Mouse (Mus musculus) midbrain, embryonic 14.5 days (tissue): Measurements from ENCODE around the gene Pkn1. TPM values are rescaled to one million over a fixed set of nuclear protein-coding genes. Genes with fewer than 3 reads are reported as not detected.

Experiments
- ATAC-seq: fragments of 200-750 bp; cut with Nextera tagmentation; 2 replicates; pipeline ENCODE4 v1.8.0; 2017; ENCODE audit warnings: moderate number of reproducible peaks, moderate library complexity; ENCODE audit not compliant: low FRiP score, low TSS enrichment
- DNase-seq: peaks from one replicate; pipeline ENCODE4 v3.0.0-alpha.2; 2015
- H3K27ac ChIP-seq: fragments of 300-500 bp; sonication (generic); replicated peaks from 2 replicates; pipeline ENCODE4 v1.5.1; 2014; ENCODE audit warnings: mild to moderate bottlenecking, low read depth, low read length, moderate library complexity
- H3K27me3 ChIP-seq: fragments of 300-500 bp; sonication (generic); 2 replicates; pipeline ENCODE4 v1.6.1; 2014; ENCODE audit warnings: low read length, control low read depth, mixed read lengths; ENCODE audit not compliant: control insufficient read depth, insufficient read depth
- H3K36me3 ChIP-seq: fragments of 300-500 bp; sonication (generic); 2 replicates; pipeline ENCODE4 v1.6.1; 2014; ENCODE audit warnings: low read length, control low read depth; ENCODE audit not compliant: control insufficient read depth, insufficient read depth
- H3K4me1 ChIP-seq: fragments of 300-500 bp; sonication (generic); 2 replicates; pipeline ENCODE4 v1.6.1; 2014; ENCODE audit warnings: mild to moderate bottlenecking, antibody characterized with exemption, low read length, control low read depth; ENCODE audit not compliant: control insufficient read depth, insufficient read depth
- H3K4me2 ChIP-seq: fragments of 300-500 bp; sonication (generic); 2 replicates; pipeline ENCODE4 v1.6.1; 2014; ENCODE audit warnings: mild to moderate bottlenecking, low read length, moderate library complexity
- H3K4me3 ChIP-seq: fragments of 300-500 bp; sonication (generic); replicated peaks from 2 replicates; pipeline ENCODE4 v1.5.1; 2014; ENCODE audit warnings: low read depth, low read length
- H3K9ac ChIP-seq: fragments of 300-500 bp; sonication (generic); replicated peaks from 2 replicates; pipeline ENCODE4 v1.6.1; 2014; ENCODE audit warnings: mild to moderate bottlenecking, low read length, moderate library complexity
- H3K9me3 ChIP-seq: fragments of 300-500 bp; sonication (generic); 2 replicates; pipeline ENCODE4 v1.6.1; 2016; ENCODE audit warnings: low read length, control low read depth, mixed read lengths; ENCODE audit not compliant: control insufficient read depth
- WGBS: fragments of 180-500 bp; shearing (Covaris S2); extraction: QIAGEN DNeasy Blood & Tissue Kit; methylation state at CpG from one replicate; pipeline ENCODE4 v1.1.7; 2014; 5-methylcytosine and 5-hydroxymethylcytosine counted together
- polyA plus RNA-seq: library from polyadenylated mRNA; unstranded; fragments of >200 nt; fragmentation: Nextera tagmentation; extraction: Ambion mirVana; gene quantifications from 2 replicates; pipeline ENCODE4 v1.2.1, GENCODE M21; 2014

Pkn1 gene
- polyA plus RNA-seq, 1 experiment from 2014 or later = 26.6 TPM

DNA sequence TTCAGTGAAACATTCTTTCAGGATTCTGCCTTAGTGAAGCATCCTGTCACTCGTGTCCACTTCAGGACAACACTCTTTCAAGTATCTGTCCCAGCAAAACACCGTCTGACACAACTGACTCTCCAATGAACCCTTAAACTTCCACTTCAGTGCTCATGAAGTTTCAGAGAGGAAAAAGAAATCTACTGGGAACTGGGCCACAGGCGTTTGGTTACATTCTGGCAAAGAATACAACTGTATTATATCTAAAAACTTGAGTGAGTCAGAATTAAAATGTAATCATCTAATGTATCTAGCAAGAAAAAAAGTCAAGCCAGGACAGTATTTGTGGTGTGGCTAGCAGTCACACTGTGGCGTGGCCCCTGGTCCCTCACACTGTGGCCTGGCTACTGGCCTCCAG is 60.1 kb downstream of the Pkn1 start:
- 82% methylated on average over 4 of the region's 4 CpGs for WGBS
- H3K9me3 ChIP-seq = peaks cover 3% of the 10 kb centered on the region; the same call in 1 of the 2 replicates
- ATAC-seq (no peak), DNase-seq (no peak)
- no peak overlapping the region for H3K4me2 ChIP-seq
- no peaks in the 10 kb centered on the region for H3K27me3 ChIP-seq
- no peak overlapping the region for H3K27ac ChIP-seq
- no peak overlapping the region for H3K9ac ChIP-seq
- no peaks in the 10 kb centered on the region for H3K4me1 ChIP-seq
- no peaks in the 10 kb centered on the region for H3K36me3 ChIP-seq
- no peak overlapping the region for H3K4me3 ChIP-seq

DNA sequence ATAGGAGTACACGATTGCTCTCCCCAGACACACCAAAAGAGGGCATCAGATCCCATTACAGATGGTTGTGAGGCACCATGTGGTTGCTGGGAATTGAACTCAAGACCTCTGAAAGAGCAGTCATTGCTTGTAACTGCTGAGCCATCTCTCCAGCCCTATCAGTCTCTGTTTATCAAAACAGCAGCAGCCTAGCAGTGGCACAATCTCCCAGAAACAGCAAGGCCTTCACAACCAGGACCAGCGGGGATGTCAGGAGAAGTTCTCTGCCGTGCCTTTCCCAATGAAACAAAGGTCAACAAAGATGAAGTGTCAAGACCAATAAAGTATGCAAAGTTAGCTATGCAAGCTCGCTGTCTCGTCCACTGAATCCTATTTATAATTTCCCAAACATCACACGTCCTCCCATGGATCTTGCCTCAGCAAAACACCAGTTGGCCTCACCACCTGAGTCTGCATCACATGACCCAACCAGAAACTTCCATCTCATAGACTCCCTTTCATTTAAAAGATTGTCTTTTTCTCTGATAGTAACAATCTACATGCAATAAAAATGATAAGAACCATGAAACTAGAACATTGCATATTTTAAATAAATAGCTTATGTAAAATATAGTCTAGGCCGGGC is 66.8 kb downstream of the Pkn1 start:
- Histone ChIP-seq H3K27me3 (no peaks in the 10 kb centered on the region), H3K4me1 (no peaks in the 10 kb centered on the region), H3K9me3 (peaks cover 3% of the 10 kb centered on the region; the same call in 1 of the 2 replicates), H3K4me3 (no peak overlapping the region), H3K27ac (no peak overlapping the region), H3K36me3 (no peaks in the 10 kb centered on the region), H3K4me2 (no peak overlapping the region), H3K9ac (no peak overlapping the region)
- WGBS = 83% methylated on average over 7 of the region's 7 CpGs
- ATAC-seq = no peak
- no peak for DNase-seq

- no peaks in the 10 kb centered on the region for H3K4me1 ChIP-seq
- no peak for DNase-seq
- WGBS = 91% methylated on average over 6 of the region's 6 CpGs
Observed at GRCm38 (mm10) chr8:83625676-83626299, 73.2 kb downstream of the Pkn1 start.

GRCm38 (mm10) chr8:83624739-83625138 is 74.2 kb downstream of the Pkn1 start:
- H3K9ac ChIP-seq = no peak overlapping the region
- H3K27me3 ChIP-seq = no peaks in the 10 kb centered on the region
- H3K36me3 ChIP-seq = no peaks in the 10 kb centered on the region
- DNase-seq = peak; percentile 72
- H3K4me3 ChIP-seq = no peak overlapping the region
- WGBS = 38% methylated on average over 3 of the region's 3 CpGs
- H3K27ac ChIP-seq = no peak overlapping the region
- no peaks in the 10 kb centered on the region for H3K4me1 ChIP-seq
- no peaks in the 10 kb centered on the region for H3K9me3 ChIP-seq
- no peak overlapping the region for H3K4me2 ChIP-seq
- no peak for ATAC-seq

More at GRCm38 (mm10) chr8:83625676-83626299, 73.2 kb downstream of the Pkn1 start:
- Histone ChIP-seq H3K4me2 (no peak overlapping the region), H3K4me3 (no peak overlapping the region), H3K9ac (no peak overlapping the region), H3K36me3 (no peaks in the 10 kb centered on the region), H3K9me3 (no peaks in the 10 kb centered on the region), H3K27ac (no peak overlapping the region), H3K27me3 (no peaks in the 10 kb centered on the region)
- ATAC-seq = no peak

DNA sequence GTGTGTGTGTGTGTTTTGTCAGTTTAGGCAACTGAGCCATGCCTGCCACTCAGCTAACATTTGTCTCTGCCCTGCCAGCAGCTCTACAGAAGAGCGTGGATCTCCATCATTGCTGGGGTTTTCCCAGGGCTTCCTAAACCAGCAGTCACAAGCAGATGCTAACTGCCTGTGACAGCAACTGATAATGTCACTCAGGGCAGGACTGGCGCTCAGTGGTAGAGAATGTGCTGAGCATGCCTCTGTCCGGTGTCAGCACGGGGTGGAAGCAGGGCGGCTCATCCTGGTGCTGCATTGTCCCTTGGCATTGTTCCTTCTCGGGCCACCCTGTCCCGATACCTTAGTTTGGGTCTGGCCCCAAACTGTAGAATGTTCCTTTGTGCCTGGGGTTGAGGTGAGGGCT is 75.4 kb downstream of the Pkn1 start:
- Histone ChIP-seq H3K9ac (no peak overlapping the region), H3K27me3 (no peaks in the 10 kb centered on the region), H3K27ac (no peak overlapping the region), H3K36me3 (no peaks in the 10 kb centered on the region), H3K4me3 (no peak overlapping the region), H3K4me1 (no peaks in the 10 kb centered on the region), H3K4me2 (no peak overlapping the region), H3K9me3 (no peaks in the 10 kb centered on the region)
- ATAC-seq (no peak), DNase-seq (no peak)
- 88% methylated on average over 7 of the region's 7 CpGs for WGBS

GRCm38 (mm10) chr8:83622389-83622989 is 76.5 kb downstream of the Pkn1 start:
- DNase-seq = peak; percentile 93
- H3K9ac ChIP-seq = peak overlapping the region; percentile 48
- no peaks in the 10 kb centered on the region for H3K9me3 ChIP-seq
- peak overlapping the region; percentile 68 for H3K4me2 ChIP-seq
- 12% methylated on average over 23 of the region's 23 CpGs for WGBS
- H3K4me1 ChIP-seq = no peaks in the 10 kb centered on the region
- peak; percentile 91 for ATAC-seq
- H3K36me3 ChIP-seq = no peaks in the 10 kb centered on the region
- no peak overlapping the region for H3K27ac ChIP-seq
- no peaks in the 10 kb centered on the region for H3K27me3 ChIP-seq
- peak overlapping the region; percentile 32 for H3K4me3 ChIP-seq

DNA sequence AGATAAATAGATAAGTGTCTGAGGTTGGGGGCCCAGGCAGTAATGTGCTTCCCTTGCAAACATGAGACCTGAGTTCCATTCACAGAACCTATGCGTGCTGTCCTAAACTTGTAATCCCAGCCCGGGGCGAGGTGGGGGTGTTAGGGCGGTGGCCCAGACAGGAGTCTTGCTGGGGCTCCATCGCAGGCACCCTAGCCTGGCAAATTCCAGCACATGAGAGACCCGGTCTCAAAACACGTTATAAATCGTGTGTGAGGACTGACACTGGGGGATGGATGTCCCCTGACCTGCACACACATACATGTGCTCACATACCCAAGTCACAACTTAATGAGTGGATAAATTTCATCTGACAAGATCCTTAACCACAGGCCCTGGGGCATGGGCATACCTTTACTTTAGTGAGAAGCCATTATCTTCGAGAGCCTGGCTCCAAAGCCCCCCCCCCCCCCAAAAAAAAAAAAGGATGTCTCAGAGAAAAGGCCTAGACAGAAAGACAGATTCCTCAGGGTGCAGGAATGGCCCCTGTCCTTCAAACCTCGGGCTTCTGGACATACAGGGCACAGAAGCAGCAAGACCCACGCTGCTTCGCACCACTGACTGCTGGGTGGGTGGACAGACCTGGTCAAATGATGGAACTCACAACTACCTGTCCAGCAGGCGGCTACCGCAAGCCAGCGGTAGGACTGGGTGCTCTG is 77.1 kb downstream of the Pkn1 start:
- Histone ChIP-seq H3K9ac (peak overlapping the region; percentile 48), H3K27ac (no peak overlapping the region), H3K4me3 (peak overlapping the region; percentile 32), H3K9me3 (no peaks in the 10 kb centered on the region), H3K4me2 (peak overlapping the region; percentile 68), H3K36me3 (no peaks in the 10 kb centered on the region), H3K4me1 (no peaks in the 10 kb centered on the region), H3K27me3 (no peaks in the 10 kb centered on the region)
- 53% methylated on average over 15 of the region's 15 CpGs for WGBS
- ATAC-seq = peak; percentile 64
- no peak for DNase-seq

DNA sequence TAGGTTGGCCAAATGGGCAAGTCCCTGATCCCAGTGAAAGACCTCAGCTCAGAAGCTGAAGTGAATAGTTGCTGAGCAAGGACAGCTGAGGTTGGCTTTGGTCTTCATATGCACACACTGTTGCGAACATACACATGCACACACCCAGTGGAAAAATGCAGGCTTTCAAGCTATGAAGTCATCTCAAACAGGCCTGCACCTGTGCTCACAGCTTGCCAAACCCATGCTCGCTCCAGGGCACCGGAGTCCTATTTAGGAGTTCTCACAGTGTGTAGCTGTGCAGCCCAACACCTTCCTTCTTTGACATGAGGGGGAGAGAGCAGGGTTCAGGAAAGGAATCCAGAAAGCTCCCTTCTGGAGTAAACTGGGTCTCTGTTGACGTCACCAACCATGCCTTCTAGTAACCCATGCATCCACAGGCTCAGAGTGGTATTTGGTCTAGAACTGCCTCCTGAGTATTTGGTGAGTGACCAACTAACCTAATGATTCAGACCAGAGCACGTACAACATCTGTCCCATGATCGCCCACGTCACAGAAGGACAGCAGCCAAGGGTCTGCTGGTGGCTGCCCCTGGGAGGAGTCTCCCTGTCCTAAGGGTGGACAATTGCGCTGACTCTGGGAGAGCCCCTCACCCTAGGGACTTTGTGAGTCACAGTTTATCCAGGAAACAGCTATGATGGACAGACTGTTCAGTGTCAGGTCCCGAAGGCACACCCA is 79.3 kb downstream of the Pkn1 start:
- 92% methylated on average over 9 of the region's 9 CpGs for WGBS
- no peak for ATAC-seq

More for the DNA sequence above, 79.3 kb downstream of the Pkn1 start:
- Histone ChIP-seq H3K9ac (no peak overlapping the region), H3K4me1 (no peaks in the 10 kb centered on the region), H3K4me3 (no peak overlapping the region), H3K9me3 (no peaks in the 10 kb centered on the region), H3K27ac (no peak overlapping the region), H3K27me3 (no peaks in the 10 kb centered on the region), H3K4me2 (no peak overlapping the region), H3K36me3 (no peaks in the 10 kb centered on the region)
- no peak for DNase-seq
